Mouse (Mus musculus): ENCODE measurements around the gene Nhlrc1. TPM values are rescaled to one million over a fixed set of nuclear protein-coding genes. Genes with fewer than 3 reads are reported as not detected.

The Nhlrc1 gene
- total and polyA plus RNA-seq, 3 experiments: not detected

Other genes starting within 250 kb of the Nhlrc1 start
- 1.2 and 1.5 TPM in 2 replicates for gene Kif13a, start 85.0 kb downstream of the Nhlrc1 start, total RNA-seq (2012; rRNA removed)
- gene Kif13a, start 85.0 kb downstream of the Nhlrc1 start, polyA plus RNA-seq (2012; ENCODE audit: insufficient read depth in 1 of 2, insufficient read length in 2 of 2, low read depth in 1 of 2, low replicate concordance in 2 of 2, missing spikeins in 1 of 2): 1 to 10 TPM in 1 of 2 experiments, not detected in 1; 1.7 TPM
- 10.0 and 12.6 TPM in 2 replicates for gene Kdm1b, start 28.6 kb upstream of the Nhlrc1 start, total RNA-seq (2012; rRNA removed)
- 1 to 10 TPM in 1 of 2 experiments, not detected in 1; 9.6 TPM for gene Kdm1b, start 28.6 kb upstream of the Nhlrc1 start, polyA plus RNA-seq (2012; ENCODE audit: insufficient read depth in 1 of 2, insufficient read length in 2 of 2, low read depth in 1 of 2, low replicate concordance in 2 of 2, missing spikeins in 1 of 2)
- 2.5 and 2.7 TPM in 2 replicates for gene Tpmt, start 29.9 kb upstream of the Nhlrc1 start, total RNA-seq (2012; rRNA removed)
- gene Tpmt, start 29.9 kb upstream of the Nhlrc1 start, polyA plus RNA-seq (2012; ENCODE audit: insufficient read depth in 1 of 2, insufficient read length in 2 of 2, low read depth in 1 of 2, low replicate concordance in 2 of 2, missing spikeins in 1 of 2): 1 to 10 TPM in 1 of 2 experiments, not detected in 1; 3.9 TPM
- gene Dek, start 91.4 kb upstream of the Nhlrc1 start, total RNA-seq (2012; rRNA removed): 97.9 and 99.7 TPM in 2 replicates
- gene Dek, start 91.4 kb upstream of the Nhlrc1 start, polyA plus RNA-seq (2012; ENCODE audit: insufficient read depth in 1 of 2, insufficient read length in 2 of 2, low read depth in 1 of 2, low replicate concordance in 2 of 2, missing spikeins in 1 of 2): 1,000 to 10,000 TPM in 1 of 2 experiments, 100 to 1,000 TPM in 1; 207 to 5,191 TPM
- gene Rnf144b, start 107.8 kb upstream of the Nhlrc1 start, total RNA-seq (2012; rRNA removed): not detected in 2 replicates
- not detected for gene Rnf144b, start 107.8 kb upstream of the Nhlrc1 start, polyA plus RNA-seq (2012; ENCODE audit: insufficient read depth in 1 of 2, insufficient read length in 2 of 2, low read depth in 1 of 2, low replicate concordance in 2 of 2, missing spikeins in 1 of 2)

Data from MEL (cell line).